Mouse (Mus musculus): ENCODE measurements around the gene Cox14.

DNA sequence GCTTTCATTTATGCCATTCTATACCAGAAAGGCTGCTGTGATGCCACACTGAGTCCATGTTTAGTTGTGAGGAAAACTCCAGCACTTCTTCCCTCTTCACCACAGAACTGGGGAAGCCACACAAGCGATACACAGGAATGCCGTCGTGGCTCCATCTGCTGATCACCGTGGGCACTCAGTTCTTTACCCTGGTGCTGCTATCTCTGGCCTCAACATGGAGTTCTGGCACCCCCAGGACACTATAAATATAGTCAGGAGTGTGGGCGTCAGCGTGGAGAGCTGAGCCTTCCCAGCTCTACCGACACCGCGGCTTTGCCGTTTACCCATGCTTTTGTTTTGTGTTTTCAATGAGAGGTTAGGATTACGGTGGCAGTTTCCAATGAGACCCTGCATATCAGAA, 11.3 kb downstream of the Cox14 start:
- TF ChIP-seq CTCF (IDR thresholded peaks at IDR 0.05; ENCODE audit: control insufficient read depth, insufficient read depth, insufficient read length) (no peak), FOSL1 (IDR thresholded peaks at IDR 0.05; ENCODE audit: insufficient read depth, low read length, poor library complexity, severe bottlenecking) (no peak)

Data from C2C12 (cell line).